In genomic region chr7:35588680-35589428, GRCm38 (mm10) we compare ENCODE assay signal across 1 mouse cellular context.
A peak's percentile ranks its signal among the peaks of the same experiment; 100 is the strongest.
TF ChIP-seq lines count a peak whose summit lies in the region.

No protein-coding gene starts in this region.

TF ChIP-seq in MEL, 35 proteins besides CTCF, POLR2A, EP300 and RAD21:
- no peak for TF ChIP-seq ZC3H11A (IDR thresholded peaks at IDR 0.05; ENCODE audit: low read depth, low read length)
- peak; percentile 71 for TF ChIP-seq MXI1 (IDR thresholded peaks at IDR 0.05; ENCODE audit: low read depth, low read length)
- peak; percentile 32; the same call in 1 of the 2 replicates for TF ChIP-seq ZNF384 (IDR thresholded peaks at IDR 0.05; ENCODE audit: low read depth, low read length)
- TF ChIP-seq TCF12 (IDR thresholded peaks at IDR 0.05; ENCODE audit: low read depth, low read length): peak; percentile 95
- peak; percentile 98 for TF ChIP-seq USF1 (IDR thresholded peaks at IDR 0.05; ENCODE audit: low read depth, low read length)
- TF ChIP-seq TBP (IDR thresholded peaks at IDR 0.05; ENCODE audit: low read depth, low read length): no peak
- no peak for TF ChIP-seq CHD2 (IDR thresholded peaks at IDR 0.05; ENCODE audit: low read length)
- TF ChIP-seq GABPA (IDR thresholded peaks at IDR 0.05; ENCODE audit: low read depth, low read length): no peak
- no peak for TF ChIP-seq CHD1 (IDR thresholded peaks at IDR 0.05; ENCODE audit: low read depth, low read length)
- TF ChIP-seq JUND (IDR thresholded peaks at IDR 0.05; ENCODE audit: low read depth, low read length): no peak
- TF ChIP-seq MYB (IDR thresholded peaks at IDR 0.05; ENCODE audit: low read depth, low read length): no peak
- peak; percentile 96 for TF ChIP-seq MAX (IDR thresholded peaks at IDR 0.05; ENCODE audit: low read length)
- TF ChIP-seq MEF2A (IDR thresholded peaks at IDR 0.05; ENCODE audit: extremely low read depth, insufficient replicate concordance, low read depth, low read length, poor library complexity, severe bottlenecking): no peak
- TF ChIP-seq NELFE (IDR thresholded peaks at IDR 0.05; ENCODE audit: low read depth, low read length): peak; percentile 39; the same call in 1 of the 2 replicates
- TF ChIP-seq GATA1 (IDR thresholded peaks at IDR 0.05; ENCODE audit: low read depth, low read length): peak; percentile 95
- no peak for TF ChIP-seq MAZ (IDR thresholded peaks at IDR 0.05; ENCODE audit: low read depth, low read length)
- 0 out of 2 replicates have a peak, but pooled peaks have one; percentile 25 for TF ChIP-seq HCFC1 (IDR thresholded peaks at IDR 0.05; ENCODE audit: low read depth, low read length)
- 0 out of 2 replicates have a peak, but pooled peaks have one; percentile 8 for TF ChIP-seq KAT2A (conservative IDR thresholded peaks at IDR 0.05; ENCODE audit: low read depth, low read length)
- TF ChIP-seq USF2 (IDR thresholded peaks at IDR 0.05; ENCODE audit: borderline replicate concordance in 1 of 2, insufficient read depth in 1 of 2, low read depth in 1 of 2, low read length in 2 of 2): peak; percentile 34 to 92; a peak in 2 of 4 replicates
- TF ChIP-seq NRF1 (IDR thresholded peaks at IDR 0.05; ENCODE audit: insufficient read depth, low read depth, low read length, poor library complexity, severe bottlenecking): no peak
- no peak for TF ChIP-seq SMC3 (IDR thresholded peaks at IDR 0.05; ENCODE audit: low read depth, low read length)
- peak; percentile 93 for TF ChIP-seq SIN3A (IDR thresholded peaks at IDR 0.05; ENCODE audit: low read length)
- peak; percentile 68 for TF ChIP-seq MYC (IDR thresholded peaks at IDR 0.05; ENCODE audit: low read depth, low read length)
- TF ChIP-seq ZMIZ1 (IDR thresholded peaks at IDR 0.05; ENCODE audit: low read depth, low read length): no peak
- peak; percentile 73 for TF ChIP-seq TAL1 (IDR thresholded peaks at IDR 0.05; ENCODE audit: low read length)
- TF ChIP-seq RCOR1 (IDR thresholded peaks at IDR 0.05; ENCODE audit: low read depth, low read length): peak; percentile 84
- no peak for TF ChIP-seq ELF1 (IDR thresholded peaks at IDR 0.05; ENCODE audit: low read depth, low read length)
- peak; percentile 98 for TF ChIP-seq BHLHE40 (IDR thresholded peaks at IDR 0.05; ENCODE audit: borderline replicate concordance, low read depth, low read length)
- no peak for TF ChIP-seq MAFK (IDR thresholded peaks at IDR 0.05; ENCODE audit: borderline replicate concordance, low read depth, low read length)
- no peak for TF ChIP-seq UBTF (IDR thresholded peaks at IDR 0.05; ENCODE audit: borderline replicate concordance, insufficient read depth, low read depth, low read length)
- no peak for TF ChIP-seq ZKSCAN1 (IDR thresholded peaks at IDR 0.05; ENCODE audit: low read depth, low read length)
- TF ChIP-seq ETS1 (IDR thresholded peaks at IDR 0.05; ENCODE audit: low read depth, low read length): peak; percentile 97
- TF ChIP-seq POLR2AphosphoS5 (IDR thresholded peaks at IDR 0.05; ENCODE audit: borderline replicate concordance, low read depth, low read length): no peak
- TF ChIP-seq POLR2AphosphoS2 (IDR thresholded peaks at IDR 0.05; ENCODE audit: low read length): peak; percentile 44; the same call in 1 of the 2 replicates
- TF ChIP-seq E2F4 (IDR thresholded peaks at IDR 0.05; ENCODE audit: borderline replicate concordance, low read depth, low read length): no peak
TF ChIP-seq in MEL: peak in this region for 17.
